Mouse (Mus musculus): ENCODE results near the gene Adk.

GRCm38 (mm10) chr14:21191966-21192365 is 139.6 kb downstream of the Adk start:
- TF ChIP-seq POLR2A (IDR thresholded peaks at IDR 0.05; ENCODE audit: low read depth, low read length) (no peak), CTCF (IDR thresholded peaks at IDR 0.05; ENCODE audit: extremely low read depth, insufficient read depth, insufficient read length, insufficient replicate concordance) (no peak)

All from spleen, adult 2 months (tissue).